Mouse (Mus musculus) liver, adult (tissue): Measurements from ENCODE around the gene Gm49354.
"Not testable (repeated sequence)": the region's sequence is repeated elsewhere in the genome, so short reads cannot be mapped to it uniquely, and the experiment has no call there.

ENCODE experiments used
- GATA4 ChIP-seq: IDR thresholded peaks from 2 replicates; pipeline ENCODE4 v1.6.1; 2014; ENCODE audit warnings: mild to moderate bottlenecking, low read length; ENCODE audit not compliant: insufficient replicate concordance

Gm49354 gene

GRCm38 (mm10) chr13:59735190-59735589 is 46.9 kb downstream of the Gm49354 start:
- TF ChIP-seq GATA4: no peak

- TF ChIP-seq GATA4: no peak
These were observed 48.1 kb downstream of the Gm49354 start for GRCm38 (mm10) chr13:59733936-59734335.

- TF ChIP-seq GATA4: no peak
These were observed 50.4 kb downstream of the Gm49354 start, which contains the start of gene Spata31d1d for GRCm38 (mm10) chr13:59731652-59732051. TSS of gene Spata31d1d (minus strand) at chr13:59731752.

GRCm38 (mm10) chr13:59728378-59729093 is 53.5 kb downstream of the Gm49354 start:
- no peak for TF ChIP-seq GATA4

GRCm38 (mm10) chr13:59726139-59726867 is 55.7 kb downstream of the Gm49354 start:
- TF ChIP-seq GATA4: no peak

- no peak for TF ChIP-seq GATA4
These were observed 62.6 kb downstream of the Gm49354 start for GRCm38 (mm10) chr13:59719475-59719874.

- TF ChIP-seq GATA4: no peak
These were observed 68.3 kb downstream of the Gm49354 start for GRCm38 (mm10) chr13:59713710-59714109.

- TF ChIP-seq GATA4: not testable (repeated sequence)
These were observed 70.1 kb downstream of the Gm49354 start, which contains the start of gene Spata31d1b for GRCm38 (mm10) chr13:59711984-59712383. TSS of gene Spata31d1b (plus strand) at chr13:59712284.

GRCm38 (mm10) chr13:59710230-59710629 is 71.8 kb downstream of the Gm49354 start, which contains the start of gene Spata31d1a:
TSS of gene Spata31d1a (minus strand) at chr13:59710330.
- no peak for TF ChIP-seq GATA4
